Mouse (Mus musculus): ENCODE results near the gene Ankrd42.

GRCm38 (mm10) chr7:92677346-92677745 lies 40.4 kb upstream of the Ankrd42 start:
- TF ChIP-seq POLR2A (IDR thresholded peaks at IDR 0.05; ENCODE audit: borderline replicate concordance, low read depth, low read length), result no peak
- no peak for TF ChIP-seq CTCF (IDR thresholded peaks at IDR 0.05; ENCODE audit: low read depth, low read length)
